Mouse (Mus musculus) neutrophil, adult 5-6 weeks (primary cell): ENCODE results near the gene Ttc19. TPM values are rescaled to one million over a fixed set of nuclear protein-coding genes. Genes with fewer than 3 reads are reported as not detected.
"Not testable (repeated sequence)": the region's sequence is repeated elsewhere in the genome, so short reads cannot be mapped to it uniquely, and the experiment has no call there.

Source experiments
- ATAC-seq: fragments of 151-379, 151-347 bp; 2 replicates; pipeline ENCODE4 v1.8.0; 2017; ENCODE audit warnings: mild to moderate bottlenecking, moderate TSS enrichment; ENCODE audit not compliant: insufficient number of reproducible peaks, poor library complexity, low FRiP score, severe bottlenecking; ENCODE audit errors: extremely low read depth
- total RNA-seq: library from RNA; stranded (forward); fragments of 200-1000 nt; gene quantifications from 2 replicates; pipeline ENCODE4 v1.2.3, GENCODE M21; 2017

The Ttc19 gene
- total RNA-seq, 1 experiment from 2014 or later, result 19.8 TPM

GRCm38 (mm10) chr11:62377202-62377851 lies 96.1 kb downstream of the Ttc19 start:
- ATAC-seq, result not testable (repeated sequence)

Other genes starting within 250 kb of the Ttc19 start
- 0.74 and 0.81 TPM in 2 replicates for gene Adora2b, start 32.5 kb upstream of the Ttc19 start, total RNA-seq
- gene Zswim7, start 98 bp upstream of the Ttc19 start, total RNA-seq, result 4.2 and 4.4 TPM in 2 replicates
- gene Pigl, start 177.0 kb downstream of the Ttc19 start, total RNA-seq, result 9.9 and 13.9 TPM in 2 replicates
- 448 and 551 TPM in 2 replicates for gene Ncor1, start 177.1 kb downstream of the Ttc19 start, total RNA-seq